Mouse (Mus musculus) heart, postnatal 4 days (tissue): ENCODE measurements around the gene Six5. TPM values are rescaled to one million over a fixed set of nuclear protein-coding genes. Genes with fewer than 3 reads are reported as not detected.

Experiments used
- DNase-seq: peaks from one replicate; pipeline ENCODE4 v3.0.0; 2021
- total RNA-seq, 2 experiments: library from RNA; stranded (reverse); gene quantifications; 2 replicates each; pipeline ENCODE4 v1.2.3; 2021

The Six5 gene
- total RNA-seq, 2 experiments from 2014 or later = 10.3 to 10.4 TPM

DNA sequence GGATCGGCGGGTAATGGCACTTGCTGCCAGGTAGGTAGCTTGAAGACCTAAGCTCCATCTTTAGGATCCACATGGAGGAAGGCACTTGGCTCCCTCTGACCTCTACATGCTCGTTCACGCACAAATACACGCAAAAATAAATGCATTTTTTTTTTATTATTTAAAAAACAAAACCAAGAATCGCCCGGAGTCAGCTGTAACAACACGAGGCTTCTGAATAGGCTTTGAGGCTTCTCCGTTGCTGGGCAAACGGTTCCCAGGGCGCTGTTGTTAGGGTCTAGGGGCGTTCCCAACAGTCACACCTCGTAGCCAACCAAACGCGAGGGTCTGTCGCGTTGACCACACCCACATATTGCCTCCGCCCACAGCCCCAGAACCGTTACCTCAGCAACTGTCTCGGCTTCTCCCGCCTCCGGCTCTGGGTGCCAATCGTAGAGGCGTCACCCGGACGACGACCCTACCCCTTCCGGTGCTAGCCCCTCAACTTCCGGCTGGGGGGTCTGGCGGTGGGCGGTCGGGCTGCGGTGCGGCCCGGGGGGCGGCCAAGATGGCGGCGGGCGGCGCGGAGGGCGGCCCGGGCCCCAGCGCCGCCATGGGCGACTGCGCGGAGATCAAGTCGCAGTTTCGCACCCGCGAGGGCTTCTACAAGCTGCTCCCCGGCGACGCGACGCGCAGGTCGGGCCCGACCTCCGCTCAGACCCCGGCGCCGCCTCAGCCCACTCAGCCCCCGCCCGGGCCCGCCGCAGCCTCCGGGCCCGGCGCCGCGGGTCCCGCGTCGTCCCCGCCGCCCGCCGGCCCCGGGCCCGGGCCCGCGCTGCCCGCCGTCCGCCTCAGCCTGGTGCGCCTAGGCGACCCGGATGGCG, 18.4 kb upstream of the Six5 start, which contains the start of gene Dmwd:
Gene Dmwd (plus strand): TSS at position 505 of the 863 bp plus-strand sequence.
- DNase-seq = peak; percentile 97

DNA sequence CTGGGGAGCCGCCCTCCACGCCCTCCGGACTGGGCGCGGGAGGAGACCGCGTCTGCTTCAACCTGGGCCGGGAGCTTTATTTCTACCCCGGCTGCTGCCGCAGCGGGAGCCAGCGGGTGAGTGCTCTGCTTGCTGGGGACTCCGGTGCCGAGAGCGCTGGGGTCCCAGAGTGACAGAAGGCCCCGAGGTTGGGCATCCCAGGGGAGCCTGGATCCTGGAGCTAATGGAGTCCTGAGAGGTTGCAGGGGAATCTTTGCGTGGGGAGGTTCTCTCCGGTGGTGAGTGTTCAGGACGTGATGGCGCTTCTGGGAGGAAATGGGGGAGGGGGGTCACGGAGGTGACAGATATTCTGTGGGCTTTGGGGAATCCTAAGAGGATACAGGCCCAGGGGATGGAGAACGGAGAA, 17.8 kb upstream of the Six5 start:
- DNase-seq = peak; percentile 46

DNA sequence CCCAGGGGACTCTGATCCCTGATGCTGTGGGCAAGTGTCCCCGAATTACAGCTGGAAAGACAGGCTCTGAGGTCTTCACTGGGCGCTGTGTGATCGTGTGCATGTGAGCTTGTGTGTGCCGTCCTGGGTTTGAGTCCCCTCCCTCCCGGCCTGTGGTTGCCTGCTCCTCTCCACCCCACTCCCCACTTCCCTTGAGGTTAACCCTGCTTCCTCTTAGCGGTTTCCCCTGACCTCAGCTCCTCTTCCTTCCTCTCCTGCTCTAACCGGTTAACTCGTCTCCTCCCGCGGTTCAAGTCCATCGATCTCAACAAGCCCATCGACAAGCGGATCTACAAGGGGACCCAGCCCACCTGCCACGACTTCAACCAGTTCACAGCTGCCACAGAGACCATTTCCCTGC, 16.6 kb upstream of the Six5 start:
- peak; percentile 21 for DNase-seq

DNA sequence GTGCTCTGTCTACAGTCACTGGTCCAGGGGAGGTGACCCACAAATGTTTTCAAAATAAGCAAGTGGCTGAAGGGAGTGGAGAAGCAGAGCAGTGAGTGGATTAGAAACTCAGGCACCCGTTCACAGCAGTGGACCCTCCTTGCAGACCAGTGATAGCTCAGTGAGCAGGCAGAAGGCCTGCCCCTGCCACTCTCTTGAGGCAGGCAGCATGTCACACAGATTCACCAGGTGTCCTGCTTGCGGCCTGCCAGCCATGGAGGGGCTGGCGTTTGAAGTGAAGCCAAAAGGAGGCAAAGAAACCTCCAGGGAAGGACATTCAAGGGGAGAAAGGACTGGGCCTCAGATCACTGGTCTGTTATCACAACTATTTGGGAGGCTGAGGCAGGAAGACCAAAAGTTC, 15.7 kb upstream of the Six5 start:
- DNase-seq = peak; percentile 4

DNA sequence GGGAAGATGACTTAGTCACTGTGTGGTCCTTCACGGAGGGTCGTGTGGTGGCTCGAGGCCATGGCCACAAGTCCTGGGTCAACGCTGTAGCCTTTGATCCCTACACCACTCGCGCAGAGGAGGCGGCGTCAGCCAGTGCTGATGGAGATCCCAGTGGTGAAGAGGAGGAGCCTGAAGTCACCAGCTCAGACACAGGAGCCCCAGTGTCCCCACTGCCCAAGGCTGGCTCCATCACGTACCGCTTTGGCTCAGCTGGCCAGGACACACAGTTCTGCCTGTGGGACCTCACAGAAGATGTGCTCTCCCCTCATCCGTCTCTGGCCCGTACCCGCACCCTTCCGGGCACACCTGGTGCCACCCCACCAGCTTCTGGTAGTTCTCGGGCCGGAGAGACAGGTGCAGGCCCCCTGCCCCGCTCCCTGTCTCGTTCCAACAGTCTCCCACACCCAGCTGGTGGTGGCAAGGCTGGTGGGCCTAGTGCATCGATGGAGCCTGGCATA, 13.9 kb upstream of the Six5 start:
- DNase-seq = no peak

DNA sequence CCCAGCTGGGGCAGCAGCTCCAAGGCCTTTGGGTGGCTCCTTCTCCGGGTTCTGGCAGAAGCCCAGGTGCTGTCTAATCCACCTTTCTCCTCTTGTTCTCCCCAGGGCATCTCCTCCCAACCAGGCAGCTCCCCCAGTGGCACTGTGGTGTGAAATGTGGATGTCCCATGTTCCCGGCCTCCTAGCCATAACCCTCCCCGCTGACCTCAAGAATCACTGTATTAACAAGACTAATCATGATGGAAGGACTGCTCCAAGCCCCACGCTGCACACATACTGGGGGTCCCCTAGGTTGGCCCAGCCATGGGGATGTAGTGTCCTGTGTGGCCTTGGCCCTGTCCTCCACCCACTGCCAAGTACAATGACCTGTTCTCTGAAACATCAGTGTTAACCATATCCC, 12.2 kb upstream of the Six5 start:
- no peak for DNase-seq

GRCm38 (mm10) chr7:19083096-19083495, 11.3 kb upstream of the Six5 start:
- peak; percentile 79 for DNase-seq

- DNase-seq = peak; percentile 61
Measured at GRCm38 (mm10) chr7:19083701-19084100, 10.7 kb upstream of the Six5 start, which contains the start of gene Dmpk. TSS of gene Dmpk (plus strand) at chr7:19083849.

GRCm38 (mm10) chr7:19084277-19084771, 10.1 kb upstream of the Six5 start:
- peak; percentile 37 for DNase-seq

DNA sequence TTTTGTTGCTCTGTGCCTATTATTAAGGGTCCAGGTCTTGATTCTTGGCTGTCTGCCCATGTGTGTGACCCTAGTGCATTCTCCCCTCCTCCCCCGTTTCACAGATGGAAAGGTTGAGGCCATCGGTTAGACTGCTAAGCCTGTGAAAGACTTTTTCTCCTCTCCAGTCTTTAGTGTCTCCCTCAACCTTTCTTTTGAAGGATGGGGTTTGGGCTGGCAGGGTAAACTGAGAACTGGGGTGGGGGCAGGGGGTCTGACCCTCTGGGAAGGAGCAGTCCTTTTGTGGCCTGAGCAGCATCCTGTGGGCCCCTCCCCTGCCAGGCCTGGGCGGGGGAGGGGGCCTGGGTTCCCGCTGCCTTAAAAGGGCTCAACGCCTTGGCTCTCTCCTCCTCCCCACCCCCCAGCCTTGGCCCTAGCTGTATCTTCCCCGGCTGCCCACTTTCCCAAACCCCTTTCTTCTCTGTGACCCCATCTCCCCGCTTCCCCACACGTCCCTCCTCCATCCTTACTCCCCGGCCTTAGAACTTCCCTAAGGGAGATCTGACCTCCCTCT, 9.4 kb upstream of the Six5 start:
- DNase-seq = no peak

DNA sequence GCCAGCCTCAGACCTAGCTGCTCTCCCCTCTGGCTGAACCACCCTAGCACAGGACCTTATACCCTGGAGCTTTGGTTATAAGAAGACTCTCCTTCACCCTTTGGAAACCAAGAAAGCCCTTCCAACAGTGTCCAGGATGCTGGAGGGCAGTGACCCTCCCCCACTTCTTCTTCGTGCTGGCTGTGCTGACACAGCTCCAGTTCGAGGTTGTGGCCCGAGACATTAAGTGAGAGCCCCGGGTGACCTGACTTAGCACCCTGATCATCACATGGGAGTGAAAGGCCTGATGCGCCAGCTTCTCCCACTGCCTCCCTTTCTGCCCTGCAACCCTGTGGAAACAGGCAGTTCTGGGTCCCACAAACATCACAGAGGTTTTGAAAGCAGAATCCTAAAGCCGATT, 8.9 kb upstream of the Six5 start:
- DNase-seq = no peak

GRCm38 (mm10) chr7:19086042-19086441, 8.4 kb upstream of the Six5 start:
- peak; percentile 60 for DNase-seq

DNA sequence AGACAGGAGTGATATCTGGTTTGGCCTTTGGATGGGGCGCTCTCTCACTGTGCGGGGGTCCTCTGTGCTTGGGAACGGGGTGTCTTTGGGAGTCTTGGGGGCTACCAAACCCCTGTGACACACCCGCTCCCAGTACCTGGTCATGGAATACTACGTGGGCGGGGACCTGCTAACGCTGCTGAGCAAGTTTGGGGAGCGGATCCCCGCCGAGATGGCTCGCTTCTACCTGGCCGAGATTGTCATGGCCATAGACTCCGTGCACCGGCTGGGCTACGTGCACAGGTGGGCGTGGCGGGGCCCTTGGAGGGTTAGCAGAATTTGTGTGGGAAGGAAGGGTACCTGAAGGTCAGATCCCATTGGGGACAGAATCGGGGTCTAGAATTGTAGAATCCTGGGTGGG, 7.6 kb upstream of the Six5 start:
- no peak for DNase-seq

DNA sequence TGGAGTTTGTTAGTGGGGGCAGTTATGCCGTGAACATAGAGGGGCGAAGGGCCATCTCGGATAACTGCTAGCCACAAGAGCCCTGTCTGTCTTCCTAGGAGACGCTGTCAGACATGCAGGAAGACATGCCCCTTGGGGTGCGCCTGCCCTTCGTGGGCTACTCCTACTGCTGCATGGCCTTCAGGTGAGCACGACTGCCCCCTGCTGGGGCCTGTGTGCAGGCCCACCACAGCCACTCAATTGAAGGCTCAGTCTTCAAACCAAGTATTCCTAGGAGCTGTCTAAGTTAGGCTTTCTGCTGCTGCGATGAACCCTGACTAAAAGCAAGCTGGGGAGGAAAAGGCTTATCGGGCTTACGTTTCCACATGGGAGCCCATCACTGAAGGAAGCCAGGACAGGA, 5.6 kb upstream of the Six5 start:
- DNase-seq = peak; percentile 82

- DNase-seq = no peak
Measured at GRCm38 (mm10) chr7:19091913-19092312, 2.5 kb upstream of the Six5 start.

GRCm38 (mm10) chr7:19092381-19093173, 1.8 kb upstream of the Six5 start:
- peak; percentile 69 for DNase-seq

DNA sequence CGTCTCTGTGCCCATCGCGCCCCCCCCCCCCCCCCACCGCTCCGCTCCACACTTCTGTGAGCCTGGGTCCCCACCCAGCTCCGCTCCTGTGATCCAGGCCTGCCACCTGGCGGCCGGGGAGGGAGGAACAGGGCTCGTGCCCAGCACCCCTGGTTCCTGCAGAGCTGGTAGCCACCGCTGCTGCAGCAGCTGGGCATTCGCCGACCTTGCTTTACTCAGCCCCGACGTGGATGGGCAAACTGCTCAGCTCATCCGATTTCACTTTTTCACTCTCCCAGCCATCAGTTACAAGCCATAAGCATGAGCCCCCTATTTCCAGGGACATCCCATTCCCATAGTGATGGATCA, 1.2 kb upstream of the Six5 start:
- DNase-seq = peak; percentile 94

DNA sequence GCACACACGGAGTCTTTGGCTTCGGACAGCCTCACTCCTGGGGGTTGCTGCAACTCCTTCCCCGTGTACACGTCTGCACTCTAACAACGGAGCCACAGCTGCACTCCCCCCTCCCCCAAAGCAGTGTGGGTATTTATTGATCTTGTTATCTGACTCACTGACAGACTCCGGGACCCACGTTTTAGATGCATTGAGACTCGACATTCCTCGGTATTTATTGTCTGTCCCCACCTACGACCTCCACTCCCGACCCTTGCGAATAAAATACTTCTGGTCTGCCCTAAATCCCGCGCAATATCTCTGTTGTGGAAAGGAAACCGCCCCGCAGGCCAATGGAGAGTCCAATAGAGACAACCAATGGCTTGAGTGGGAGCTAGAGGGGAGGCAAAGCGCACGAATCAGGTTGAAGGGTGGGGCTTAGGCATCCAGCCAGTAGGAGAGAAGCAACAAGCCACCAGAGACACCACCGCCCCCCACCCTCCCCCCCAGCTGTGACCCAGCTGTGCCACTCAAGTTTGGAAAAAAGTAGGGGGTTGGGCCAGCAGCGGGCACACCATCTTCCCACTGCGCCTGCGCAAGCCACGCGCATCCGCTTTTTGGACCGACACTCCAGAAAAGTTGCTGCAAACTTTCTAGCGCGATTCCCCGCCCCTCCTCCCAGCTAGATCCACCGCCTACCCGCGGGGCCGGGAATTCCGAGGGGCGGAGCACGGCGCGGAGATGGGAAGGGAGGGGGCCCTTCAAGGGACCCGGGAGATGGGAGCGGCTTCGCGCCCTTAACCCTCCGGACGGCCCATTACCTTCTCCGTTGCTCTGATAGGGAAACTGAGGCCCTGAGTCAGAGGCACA, 633 bp upstream of the Six5 start:
- peak; percentile 98 for DNase-seq

DNA sequence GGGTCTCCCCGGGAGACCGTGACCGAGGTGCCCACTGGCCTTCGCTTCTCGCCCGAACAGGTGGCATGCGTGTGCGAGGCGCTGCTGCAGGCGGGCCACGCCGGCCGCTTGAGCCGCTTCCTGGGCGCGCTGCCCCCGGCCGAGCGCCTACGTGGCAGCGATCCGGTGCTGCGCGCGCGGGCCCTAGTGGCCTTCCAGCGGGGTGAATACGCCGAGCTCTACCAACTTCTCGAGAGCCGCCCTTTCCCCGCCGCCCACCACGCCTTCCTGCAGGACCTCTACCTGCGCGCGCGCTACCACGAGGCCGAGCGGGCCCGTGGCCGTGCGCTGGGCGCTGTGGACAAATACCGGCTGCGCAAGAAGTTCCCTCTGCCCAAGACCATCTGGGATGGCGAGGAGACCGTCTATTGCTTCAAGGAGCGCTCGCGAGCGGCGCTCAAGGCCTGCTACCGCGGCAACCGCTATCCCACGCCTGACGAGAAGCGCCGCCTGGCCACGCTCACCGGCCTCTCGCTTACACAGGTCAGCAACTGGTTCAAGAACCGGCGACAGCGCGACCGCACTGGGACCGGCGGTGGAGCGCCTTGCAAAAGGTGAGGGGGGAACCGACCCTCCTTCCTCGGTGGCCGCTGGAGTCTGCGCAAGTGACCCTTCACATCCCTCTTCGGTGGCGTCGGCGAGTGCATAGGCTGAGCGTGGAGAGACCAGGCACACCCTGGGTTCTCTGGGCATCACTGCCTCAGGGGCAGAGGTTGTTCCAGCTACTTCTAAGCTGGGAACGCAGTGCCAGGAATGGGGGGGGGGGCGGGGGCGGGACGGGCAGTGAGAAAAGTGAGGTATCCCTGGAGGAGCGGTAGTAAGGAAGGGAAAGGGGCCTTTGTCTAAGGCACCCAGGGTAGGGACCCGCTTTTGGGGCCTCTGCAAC, 694 bp downstream of the Six5 start:
- DNase-seq = peak; percentile 70

DNA sequence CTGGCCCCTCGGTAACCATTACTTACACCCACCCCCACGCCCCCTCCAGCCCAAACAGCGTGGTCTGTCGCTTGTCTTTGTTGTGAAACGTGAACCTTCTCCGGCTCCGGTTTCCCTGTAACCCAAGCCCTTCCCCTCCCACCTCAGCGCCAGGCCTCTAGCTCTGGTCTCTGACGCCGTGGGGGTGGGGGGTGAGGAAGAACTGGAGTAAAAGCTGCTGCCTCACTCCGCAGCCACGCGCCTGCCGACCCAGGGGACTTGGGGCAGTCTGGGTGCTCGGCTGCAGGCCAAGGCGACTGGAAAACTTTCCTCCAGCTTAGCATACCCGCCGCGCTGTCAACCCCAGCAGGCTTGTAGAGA, 1.3 kb downstream of the Six5 start:
- DNase-seq = peak; percentile 85

DNA sequence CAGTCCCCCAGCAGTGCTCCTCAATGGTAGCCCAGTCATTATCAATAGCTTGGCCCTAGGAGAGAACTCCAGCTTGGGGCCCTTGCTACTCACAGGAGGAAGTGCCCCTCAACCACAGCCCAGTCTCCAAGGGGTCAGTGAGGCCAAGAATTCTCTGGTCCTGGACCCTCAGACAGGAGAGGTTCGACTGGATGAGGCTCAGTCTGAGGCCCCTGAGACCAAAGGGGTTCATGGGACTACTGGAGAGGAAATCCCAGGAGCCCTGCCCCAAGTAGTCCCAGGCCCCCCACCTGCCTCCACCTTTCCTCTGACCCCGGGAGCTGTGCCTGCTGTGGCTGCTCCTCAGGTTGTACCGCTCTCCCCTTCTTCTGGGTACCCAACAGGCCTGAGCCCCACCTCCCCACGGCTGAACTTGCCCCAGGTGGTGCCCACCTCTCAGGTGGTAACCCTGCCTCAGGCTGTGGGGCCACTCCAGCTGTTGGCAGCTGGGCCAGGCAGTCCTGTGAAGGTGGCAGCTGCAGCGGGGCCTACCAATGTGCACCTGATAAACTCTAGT, 2.1 kb downstream of the Six5 start:
- DNase-seq = no peak
